Mouse (Mus musculus): ENCODE results near the gene Lcn5. TPM values are rescaled to one million over a fixed set of nuclear protein-coding genes. Genes with fewer than 3 reads are reported as not detected.
"Not testable (repeated sequence)": the region's sequence is repeated elsewhere in the genome, so short reads cannot be mapped to it uniquely, and the experiment has no call there.

Lcn5 gene
- polyA plus RNA-seq, 1 experiment from 2014 or later = not detected

DNA sequence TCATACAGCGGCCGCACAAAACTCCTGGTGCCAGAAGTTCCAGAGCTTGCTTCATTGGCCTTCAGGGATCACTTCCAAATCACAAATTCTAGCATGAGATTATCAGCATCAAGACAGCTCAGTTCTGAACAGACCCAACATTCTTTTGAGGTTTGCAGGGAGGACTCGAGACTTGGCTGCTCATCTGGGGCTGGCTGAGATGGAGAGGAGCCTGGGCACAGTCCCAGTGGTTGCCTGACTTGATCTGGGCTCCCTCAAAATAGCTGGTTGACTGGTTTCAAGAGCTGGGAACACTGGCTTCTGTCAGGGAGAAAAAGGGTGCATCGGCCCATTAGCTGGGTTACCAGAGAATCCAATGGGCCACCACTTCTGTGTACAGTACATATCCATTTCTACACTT lies 1.1 kb upstream of the Lcn5 start:
- H3K79me2 ChIP-seq (ENCODE audit: inconsistent target) = no peaks in the 10 kb centered on the region
- WGBS (ENCODE audit: missing documents) = 71% methylated on average over 4 of the region's 4 CpGs
- no peak overlapping the region for H3K4me3 ChIP-seq (ENCODE audit: inconsistent target)
- no peak overlapping the region for H3K27ac ChIP-seq
- H3K36me3 ChIP-seq (ENCODE audit: inconsistent target) = no peaks in the 10 kb centered on the region

GRCm38 (mm10) chr2:25657246-25657645 lies 506 bp upstream of the Lcn5 start:
- Histone ChIP-seq H3K4me3 (ENCODE audit: inconsistent target) (no peak overlapping the region), H3K27ac (no peak overlapping the region), H3K36me3 (ENCODE audit: inconsistent target) (no peaks in the 10 kb centered on the region), H3K79me2 (ENCODE audit: inconsistent target) (no peaks in the 10 kb centered on the region)
- WGBS (ENCODE audit: missing documents) = 78% methylated on average over 4 of the region's 4 CpGs

DNA sequence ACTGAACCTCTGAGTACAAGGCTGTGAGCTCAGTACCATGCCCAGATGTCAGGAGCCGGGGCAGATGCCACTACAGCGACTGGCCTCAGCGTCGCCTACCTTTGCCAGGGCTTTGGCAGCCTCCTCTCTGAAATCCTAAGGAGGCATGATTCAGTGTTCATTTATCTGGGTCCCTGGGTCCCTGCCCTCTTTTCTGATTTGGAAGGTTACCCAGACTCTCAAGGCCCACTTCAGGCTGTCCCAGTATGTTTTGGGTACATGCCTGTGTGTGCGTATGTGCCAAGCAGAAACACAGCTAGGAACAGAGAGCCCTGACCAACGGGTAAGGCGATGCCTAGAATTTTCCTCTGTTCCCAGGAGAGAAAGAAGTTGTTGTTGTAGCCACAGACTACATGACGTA lies 2.5 kb downstream of the Lcn5 start:
- WGBS (ENCODE audit: missing documents) = 92% methylated on average over 8 of the region's 8 CpGs
- H3K36me3 ChIP-seq (ENCODE audit: inconsistent target) = no peaks in the 10 kb centered on the region
- H3K27ac ChIP-seq = no peak overlapping the region
- H3K79me2 ChIP-seq (ENCODE audit: inconsistent target) = no peaks in the 10 kb centered on the region
- H3K4me3 ChIP-seq (ENCODE audit: inconsistent target) = no peak overlapping the region

DNA sequence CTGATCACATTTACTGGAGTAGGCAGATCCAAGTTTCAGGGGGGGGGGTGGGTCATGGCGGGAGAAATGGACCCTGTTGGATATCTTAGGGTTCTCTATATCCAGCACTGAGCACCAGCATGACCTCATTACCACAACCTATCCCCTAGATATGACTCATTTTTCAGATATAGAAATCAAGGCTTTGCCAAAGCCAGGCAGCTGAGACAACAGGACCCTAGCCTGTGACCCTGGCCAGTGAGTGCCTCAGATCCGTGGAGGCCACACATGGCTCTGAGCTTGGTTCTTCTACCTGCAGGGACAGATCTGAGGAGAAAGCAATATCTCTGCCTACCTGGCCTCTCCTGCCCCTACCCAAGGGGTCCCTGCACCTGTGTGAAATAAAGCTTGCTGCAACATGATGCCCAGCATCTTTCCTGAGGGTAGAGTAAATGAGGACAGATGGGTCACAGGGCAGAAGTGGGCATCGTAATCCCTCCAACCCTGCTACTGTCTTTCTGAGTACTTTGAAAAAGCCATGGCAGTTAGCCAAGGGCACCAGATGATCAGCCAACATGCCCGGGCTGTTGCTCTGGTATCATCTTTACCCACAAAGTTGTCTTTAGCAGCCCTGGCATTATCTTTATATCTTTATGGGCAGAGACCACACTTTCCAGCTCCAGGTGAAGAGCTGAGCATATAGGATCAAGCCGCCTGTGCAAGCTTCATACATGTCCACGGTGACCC lies 3.7 kb downstream of the Lcn5 start:
- Histone ChIP-seq H3K4me3 (ENCODE audit: inconsistent target) (no peak overlapping the region), H3K27ac (no peak overlapping the region), H3K79me2 (ENCODE audit: inconsistent target) (no peaks in the 10 kb centered on the region), H3K36me3 (ENCODE audit: inconsistent target) (no peaks in the 10 kb centered on the region)
- 82% methylated on average over 6 of the region's 6 CpGs for WGBS (ENCODE audit: missing documents)

DNA sequence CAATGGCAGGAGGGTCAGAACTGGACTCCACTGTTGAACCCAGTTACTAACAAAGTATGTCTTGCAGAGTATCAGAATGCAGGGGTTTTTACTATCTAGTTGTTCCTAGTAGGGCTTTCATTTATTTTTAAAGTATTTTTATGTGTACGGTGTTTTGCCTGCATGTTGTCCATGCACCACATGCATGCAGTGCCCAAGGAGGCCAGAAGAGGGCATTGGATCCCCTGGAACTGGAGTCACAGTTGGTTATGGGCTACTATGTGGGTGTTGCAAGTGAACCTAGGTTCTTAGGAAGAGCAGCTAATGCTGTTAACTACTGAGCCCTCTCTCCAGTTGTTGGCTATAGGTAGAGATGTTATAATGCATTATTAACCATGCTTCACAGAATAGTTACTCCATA lies 5.8 kb downstream of the Lcn5 start:
- Histone ChIP-seq H3K36me3 (ENCODE audit: inconsistent target) (no peaks in the 10 kb centered on the region), H3K27ac (no peak overlapping the region), H3K4me3 (ENCODE audit: inconsistent target) (no peak overlapping the region), H3K79me2 (ENCODE audit: inconsistent target) (no peaks in the 10 kb centered on the region)
- WGBS (ENCODE audit: missing documents) = 40% methylated on average over 1 of the region's 1 CpGs

- H3K79me2 ChIP-seq (ENCODE audit: inconsistent target) = no peaks in the 10 kb centered on the region
- WGBS (ENCODE audit: missing documents) = 92% methylated on average over 5 of the region's 5 CpGs
- H3K27ac ChIP-seq = no peak overlapping the region
- no peaks in the 10 kb centered on the region for H3K36me3 ChIP-seq (ENCODE audit: inconsistent target)
- no peak overlapping the region for H3K4me3 ChIP-seq (ENCODE audit: inconsistent target)
Measured at GRCm38 (mm10) chr2:25664125-25664524, 6.4 kb downstream of the Lcn5 start.

DNA sequence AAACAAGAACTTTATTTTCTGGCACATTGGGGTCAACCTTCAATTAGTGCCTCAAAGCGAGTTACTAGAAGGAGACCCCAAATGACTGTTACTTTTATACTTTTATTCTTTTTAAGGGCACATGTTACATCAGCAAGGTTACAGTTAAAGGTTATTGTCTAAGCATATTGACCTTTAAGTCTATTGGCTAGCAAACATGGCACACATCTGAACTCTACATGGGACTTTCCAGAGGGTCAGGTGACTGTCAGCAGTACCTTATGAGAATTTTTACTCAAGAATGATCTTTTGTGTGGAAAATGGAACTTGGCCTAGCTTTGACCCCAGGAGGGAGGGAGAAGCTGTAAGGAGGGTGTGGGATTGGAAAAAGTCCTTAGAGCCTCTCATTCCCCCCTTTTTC lies 8.8 kb downstream of the Lcn5 start:
- no peaks in the 10 kb centered on the region for H3K36me3 ChIP-seq (ENCODE audit: inconsistent target)
- 71% methylated on average over 1 of the region's 1 CpGs for WGBS (ENCODE audit: missing documents)
- no peak overlapping the region for H3K27ac ChIP-seq
- no peak overlapping the region for H3K4me3 ChIP-seq (ENCODE audit: inconsistent target)
- H3K79me2 ChIP-seq (ENCODE audit: inconsistent target) = no peaks in the 10 kb centered on the region

DNA sequence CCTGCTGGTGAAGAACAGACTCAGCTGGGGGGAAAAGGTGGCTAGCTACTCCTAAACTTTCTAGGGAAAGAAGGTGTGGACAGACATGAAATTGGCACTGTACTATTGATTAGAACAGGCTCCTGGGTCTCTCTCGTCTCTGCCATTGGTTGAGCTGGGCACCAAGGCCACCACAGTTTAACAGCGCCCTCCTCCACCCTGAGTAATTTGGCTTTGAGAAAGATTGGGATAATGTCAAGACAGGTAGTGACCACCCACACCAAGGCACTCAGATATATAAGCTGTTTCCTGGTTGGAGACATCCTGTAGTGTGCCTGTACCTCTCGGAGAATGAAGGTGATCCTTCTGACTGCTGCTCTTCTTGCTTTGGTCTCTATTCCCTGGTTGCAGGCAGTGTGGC lies 18.7 kb downstream of the Lcn5 start, which contains the start of gene Lcn6:
Gene Lcn6 (plus strand): TSS at position 301 of the 400 bp plus-strand sequence.
- H3K27ac ChIP-seq = no peak within 1 kb of the TSS
- H3K36me3 ChIP-seq (ENCODE audit: inconsistent target) = no peaks in the 10 kb centered on the region
- 98% methylated on average over 3 of the region's 3 CpGs for WGBS (ENCODE audit: missing documents)
- no peaks in the 10 kb centered on the region for H3K79me2 ChIP-seq (ENCODE audit: inconsistent target)
- no peak within 1 kb of the TSS for H3K4me3 ChIP-seq (ENCODE audit: inconsistent target)

GRCm38 (mm10) chr2:25679559-25679958 lies 21.8 kb downstream of the Lcn5 start:
- no peaks in the 10 kb centered on the region for H3K79me2 ChIP-seq (ENCODE audit: inconsistent target)
- no peaks in the 10 kb centered on the region for H3K36me3 ChIP-seq (ENCODE audit: inconsistent target)
- 78% methylated on average over 6 of the region's 6 CpGs for WGBS (ENCODE audit: missing documents)
- no peak overlapping the region for H3K4me3 ChIP-seq (ENCODE audit: inconsistent target)
- H3K27ac ChIP-seq = no peak overlapping the region

DNA sequence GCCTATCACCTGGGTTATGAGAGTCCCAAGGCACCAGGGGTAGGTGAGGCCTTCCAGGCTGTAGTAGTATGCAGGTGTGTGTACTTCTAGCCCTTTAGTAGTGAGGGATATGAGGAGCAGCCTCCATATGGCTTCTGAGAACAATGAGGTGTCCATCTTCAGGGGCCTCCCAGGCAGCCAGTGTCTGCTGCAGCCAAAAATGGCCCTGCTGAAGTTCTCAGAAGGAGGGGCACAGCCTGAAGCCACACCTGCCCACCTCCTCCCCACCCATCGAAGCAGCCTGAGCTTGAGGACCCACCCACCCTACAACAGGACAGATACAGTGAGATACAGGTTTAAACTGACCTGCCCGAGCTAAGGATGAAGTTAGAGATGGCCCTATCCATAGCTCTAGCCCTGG lies 24.7 kb downstream of the Lcn5 start, which contains the start of gene Lcn10:
Gene Lcn10 (plus strand): TSS at position 301 of the 400 bp plus-strand sequence.
- H3K36me3 ChIP-seq (ENCODE audit: inconsistent target) = no peaks in the 10 kb centered on the region
- no peak within 1 kb of the TSS for H3K27ac ChIP-seq
- WGBS (ENCODE audit: missing documents) = 85% methylated on average over 2 of the region's 2 CpGs
- no peak within 1 kb of the TSS for H3K4me3 ChIP-seq (ENCODE audit: inconsistent target)
- H3K79me2 ChIP-seq (ENCODE audit: inconsistent target) = no peaks in the 10 kb centered on the region

GRCm38 (mm10) chr2:25686941-25687340 lies 29.2 kb downstream of the Lcn5 start:
- no peaks in the 10 kb centered on the region for H3K79me2 ChIP-seq (ENCODE audit: inconsistent target)
- H3K27ac ChIP-seq = no peak overlapping the region
- H3K4me3 ChIP-seq (ENCODE audit: inconsistent target) = no peak overlapping the region
- H3K36me3 ChIP-seq (ENCODE audit: inconsistent target) = no peaks in the 10 kb centered on the region
- 55% methylated on average over 2 of the region's 4 CpGs for WGBS (ENCODE audit: missing documents)

- Histone ChIP-seq H3K27ac (no peak overlapping the region), H3K36me3 (ENCODE audit: inconsistent target) (no peaks in the 10 kb centered on the region), H3K4me3 (ENCODE audit: inconsistent target) (no peak overlapping the region)
Measured at GRCm38 (mm10) chr2:25694605-25695004, 36.9 kb downstream of the Lcn5 start.

DNA sequence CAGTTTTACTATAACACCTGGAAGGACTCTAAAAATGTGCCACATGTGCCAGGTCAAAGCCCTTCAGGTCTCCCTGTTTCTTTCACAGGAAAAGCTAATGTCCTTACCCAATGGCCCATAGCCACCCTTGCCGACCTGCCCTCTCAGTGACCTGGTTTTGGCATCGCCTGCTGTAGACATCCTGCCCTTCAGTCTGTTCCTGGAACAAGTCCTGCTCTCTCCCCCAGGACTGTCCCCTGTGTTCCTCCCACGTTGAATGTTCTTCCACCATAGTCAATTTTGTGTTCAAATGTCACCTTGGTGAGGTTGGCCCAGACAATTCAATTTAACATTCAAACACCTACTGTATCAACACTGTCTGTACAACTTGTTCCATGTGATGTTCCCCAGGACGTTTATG lies 39.2 kb downstream of the Lcn5 start:
- WGBS (ENCODE audit: missing documents) = 86% methylated on average over 4 of the region's 4 CpGs
- Histone ChIP-seq H3K4me3 (ENCODE audit: inconsistent target) (no peak overlapping the region), H3K27ac (no peak overlapping the region), H3K36me3 (ENCODE audit: inconsistent target) (no peaks in the 10 kb centered on the region), H3K79me2 (ENCODE audit: inconsistent target) (no peaks in the 10 kb centered on the region)

More at GRCm38 (mm10) chr2:25694605-25695004, 36.9 kb downstream of the Lcn5 start:
- H3K79me2 ChIP-seq (ENCODE audit: inconsistent target) = no peaks in the 10 kb centered on the region

GRCm38 (mm10) chr2:25698696-25699095 lies 40.9 kb downstream of the Lcn5 start:
- Histone ChIP-seq H3K79me2 (ENCODE audit: inconsistent target) (no peaks in the 10 kb centered on the region), H3K4me3 (ENCODE audit: inconsistent target) (no peak overlapping the region), H3K27ac (no peak overlapping the region), H3K36me3 (ENCODE audit: inconsistent target) (no peaks in the 10 kb centered on the region)
- WGBS (ENCODE audit: missing documents) = 85% methylated on average over 2 of the region's 2 CpGs

- 66% methylated on average over 2 of the region's 3 CpGs for WGBS (ENCODE audit: missing documents)
- not testable (repeated sequence) for H3K4me3 ChIP-seq (ENCODE audit: inconsistent target); H3K79me2 ChIP-seq (ENCODE audit: inconsistent target); H3K27ac ChIP-seq; H3K36me3 ChIP-seq (ENCODE audit: inconsistent target)
Measured at GRCm38 (mm10) chr2:25699743-25700142, 42.0 kb downstream of the Lcn5 start, which contains the start of gene Obp2a. Obp2a (plus strand) TSS chr2:25700043.

- Histone ChIP-seq H3K27ac (no peak overlapping the region), H3K79me2 (ENCODE audit: inconsistent target) (no peaks in the 10 kb centered on the region), H3K36me3 (ENCODE audit: inconsistent target) (no peaks in the 10 kb centered on the region), H3K4me3 (ENCODE audit: inconsistent target) (no peak overlapping the region)
- WGBS (ENCODE audit: missing documents) = 56% methylated on average over 5 of the region's 5 CpGs
Measured at GRCm38 (mm10) chr2:25701001-25701400, 43.2 kb downstream of the Lcn5 start.

All from macrophage (primary cell).